Mouse (Mus musculus) cerebellum, postnatal 25 days (tissue): ENCODE results near the gene Elovl1.

Experiments
- DNase-seq, 2 experiments: peaks; one replicate each; pipeline ENCODE4 v3.0.0; 2021; ENCODE audit warnings: mixed read lengths in 2 of 2

The Elovl1 gene

DNA sequence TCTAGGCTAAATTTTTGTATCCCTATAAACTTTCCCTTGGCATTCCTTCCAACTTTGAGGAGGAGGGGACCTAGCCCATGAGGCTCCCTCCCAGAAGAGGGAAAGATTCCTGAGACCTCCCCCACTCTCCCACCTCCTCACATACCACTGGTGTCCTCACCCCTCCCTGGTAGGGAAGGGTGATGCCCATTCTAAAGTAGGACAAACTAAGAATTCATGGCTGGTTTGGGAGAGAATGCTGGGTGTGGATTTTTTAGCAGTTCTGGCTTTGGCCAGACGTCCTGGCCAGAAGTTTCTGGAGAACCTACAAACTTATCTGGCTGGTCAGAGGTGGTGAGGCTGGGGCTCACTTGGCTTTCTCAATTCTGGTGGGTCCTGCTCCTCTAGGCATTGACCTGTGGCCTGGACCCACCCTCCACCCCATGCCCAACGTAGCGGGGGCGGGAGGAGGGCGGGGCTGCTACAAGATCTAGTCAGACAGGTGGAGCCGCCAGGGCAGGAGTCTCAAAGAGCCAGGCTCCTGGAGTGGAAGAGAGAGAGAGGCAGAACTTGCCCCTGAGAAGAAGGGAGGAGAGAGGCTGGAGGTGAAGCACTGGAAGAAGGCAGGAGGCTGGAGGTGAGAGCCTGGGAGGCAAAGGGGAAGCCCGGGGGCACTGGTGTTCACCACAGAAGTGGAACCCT is 1.5 kb downstream of the Elovl1 start:
- no peak for DNase-seq

DNA sequence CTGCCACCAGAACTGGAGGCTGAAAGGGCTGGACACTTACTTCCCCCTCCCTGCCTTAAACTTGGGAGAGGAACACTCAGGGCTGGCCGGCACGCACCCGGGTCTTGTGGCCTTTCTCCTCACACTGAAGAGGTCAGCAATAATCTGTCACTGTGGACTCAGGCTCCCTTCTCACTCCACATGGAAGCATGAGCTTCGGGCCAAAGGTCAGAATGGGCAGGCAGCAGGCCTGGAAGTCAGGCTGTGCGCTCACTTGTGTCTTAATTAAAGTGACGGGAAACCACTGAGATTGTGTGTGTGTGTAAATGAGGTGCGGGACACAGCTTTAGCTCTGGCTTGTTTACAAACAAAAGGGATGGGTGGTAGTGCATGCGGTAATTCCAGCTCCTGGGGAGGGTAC is 4.4 kb downstream of the Elovl1 start:
- no peak for DNase-seq

GRCm38 (mm10) chr4:118436820-118437603 is 9.1 kb downstream of the Elovl1 start, which contains the start of gene Cdc20:
TSS of gene Cdc20 (minus strand) at chr4:118437352.
- DNase-seq = peak; percentile 82 to 86

DNA sequence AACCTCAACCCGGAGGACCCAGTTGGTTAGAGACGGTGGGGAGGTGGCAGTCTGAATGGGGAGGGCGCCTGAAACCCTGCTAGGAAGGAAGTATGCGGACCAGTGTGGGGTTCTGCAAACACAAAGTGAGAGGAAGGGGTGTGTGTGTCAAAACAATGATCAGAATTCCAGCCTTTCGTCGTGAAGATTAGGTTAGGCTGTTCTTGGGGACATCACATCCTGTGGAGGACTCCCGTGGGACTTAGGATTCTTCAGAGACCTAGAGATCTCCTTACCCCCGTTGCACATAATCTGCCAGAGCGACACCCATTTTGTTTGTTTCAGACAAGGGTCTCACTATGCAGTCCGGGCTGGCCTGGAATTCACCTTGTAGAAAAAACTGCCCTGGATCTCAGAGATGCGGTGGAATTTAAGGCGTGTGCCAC is 9.9 kb downstream of the Elovl1 start:
- DNase-seq = peak in 1 of 2 experiments; percentile 15

DNA sequence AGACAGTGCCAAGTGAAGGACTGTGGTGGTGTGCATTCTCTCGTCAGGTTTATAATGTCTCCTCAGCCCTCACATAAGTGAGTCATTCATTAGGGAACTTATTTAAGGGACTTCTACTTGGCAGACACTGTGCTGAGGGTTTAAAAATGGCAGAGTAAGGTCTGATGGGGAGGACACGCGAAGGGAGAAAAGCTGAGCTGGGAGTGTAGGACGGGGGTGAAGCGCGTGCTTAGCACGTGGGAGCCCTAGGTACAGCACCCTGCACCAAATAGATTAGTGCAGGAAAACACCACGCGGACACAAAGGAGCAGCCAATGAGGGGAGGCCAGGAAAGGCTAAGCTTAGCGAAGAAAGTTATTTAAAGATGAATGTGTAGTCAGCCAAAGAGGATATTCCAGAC is 17.2 kb downstream of the Elovl1 start:
- no peak for DNase-seq

GRCm38 (mm10) chr4:118445781-118446414 is 18.0 kb downstream of the Elovl1 start:
- peak; percentile 22 to 32 for DNase-seq

DNA sequence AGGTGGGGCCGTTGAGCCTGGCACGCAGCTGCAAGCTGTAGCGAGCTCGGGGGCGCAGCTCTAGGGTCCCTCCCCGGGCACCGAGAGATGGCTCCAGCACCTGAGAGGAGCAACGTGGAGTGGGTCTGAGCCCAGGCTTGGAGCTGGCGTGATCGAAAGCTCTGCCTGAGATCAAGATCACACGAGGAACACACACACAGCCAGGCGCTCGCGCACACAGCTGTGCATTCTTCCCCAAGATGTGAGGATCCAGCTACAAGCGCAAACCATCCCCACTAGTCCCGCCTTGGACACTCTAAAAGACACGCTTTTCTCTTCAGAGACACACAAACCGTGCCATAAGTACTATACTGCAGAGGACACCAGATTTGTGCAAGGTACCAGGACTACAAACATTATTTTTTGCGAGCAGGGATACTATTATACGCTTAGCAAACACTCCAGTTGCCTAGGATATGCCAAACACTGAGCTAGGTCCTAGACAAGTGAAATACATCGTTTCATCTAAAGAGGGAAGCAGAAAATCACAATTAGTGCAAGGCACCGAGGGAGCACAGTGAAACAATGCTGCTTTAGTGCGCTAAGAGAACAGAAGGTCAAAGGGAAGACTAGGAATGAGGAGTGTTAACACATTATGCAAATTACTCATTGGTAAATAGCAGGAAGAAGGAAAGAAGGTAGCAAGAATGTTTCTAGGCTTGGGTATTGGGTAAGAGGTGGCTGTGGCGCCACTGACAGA is 18.7 kb downstream of the Elovl1 start:
- DNase-seq = no peak

DNA sequence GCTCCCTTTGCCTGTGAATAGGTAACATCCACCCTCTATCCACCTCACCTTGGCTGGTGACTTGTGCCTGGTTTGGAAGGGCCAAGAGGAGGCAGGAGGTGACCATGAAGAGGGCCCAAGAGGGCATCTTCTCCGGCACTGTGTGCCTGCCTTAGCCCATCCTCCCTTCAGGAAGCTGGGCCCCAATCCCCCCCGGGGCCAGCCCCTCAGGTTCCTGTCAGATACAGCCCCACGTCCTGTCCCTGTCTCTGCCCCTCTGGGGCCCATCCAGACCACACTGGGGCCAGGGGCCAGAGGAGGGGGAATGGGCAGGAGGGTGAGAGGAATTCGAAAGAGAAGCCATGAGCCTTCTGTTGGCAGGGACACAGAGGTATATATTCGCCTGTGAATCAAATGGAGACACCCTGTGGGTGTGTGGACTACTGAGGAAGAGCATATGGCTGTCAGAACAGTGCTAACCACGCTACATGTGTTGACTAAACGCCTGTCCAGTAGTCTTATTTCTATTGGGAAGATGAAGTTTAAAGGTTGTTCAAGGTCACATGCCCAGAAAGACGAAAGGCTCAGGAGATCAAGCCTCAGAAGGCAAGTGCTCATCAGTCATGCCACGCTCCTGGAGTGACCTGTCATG is 29.6 kb downstream of the Elovl1 start, which contains the start of gene Mpl:
Gene Mpl, minus strand, starts transcription at position 169 of the 631 bp plus-strand sequence.
- no peak for DNase-seq

- no peak for DNase-seq
These were observed 37.1 kb downstream of the Elovl1 start for GRCm38 (mm10) chr4:118464956-118465355.

DNA sequence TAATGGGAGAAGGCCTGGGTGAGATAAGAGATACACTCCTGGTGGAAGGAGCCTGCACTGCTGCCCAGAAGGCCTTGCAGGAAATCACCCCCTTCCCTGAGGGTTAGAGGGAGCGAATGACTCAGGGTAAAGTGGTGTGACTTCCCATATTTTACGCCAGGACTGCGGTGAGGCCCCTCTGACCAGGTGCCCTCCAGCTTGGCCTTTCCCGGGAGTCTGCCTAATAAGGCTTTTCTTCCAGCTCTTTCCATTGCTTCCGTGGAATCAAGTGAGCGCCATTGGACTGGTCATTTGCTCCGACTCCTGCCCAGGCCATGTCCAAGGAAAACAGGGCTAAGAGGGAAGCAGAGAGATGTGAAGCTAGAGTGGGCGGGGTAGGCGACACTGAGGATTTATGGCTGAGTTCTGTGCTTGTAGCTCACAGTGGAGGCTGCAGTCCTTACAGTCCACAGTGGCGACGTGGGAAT is 37.8 kb downstream of the Elovl1 start:
- no peak for DNase-seq

DNA sequence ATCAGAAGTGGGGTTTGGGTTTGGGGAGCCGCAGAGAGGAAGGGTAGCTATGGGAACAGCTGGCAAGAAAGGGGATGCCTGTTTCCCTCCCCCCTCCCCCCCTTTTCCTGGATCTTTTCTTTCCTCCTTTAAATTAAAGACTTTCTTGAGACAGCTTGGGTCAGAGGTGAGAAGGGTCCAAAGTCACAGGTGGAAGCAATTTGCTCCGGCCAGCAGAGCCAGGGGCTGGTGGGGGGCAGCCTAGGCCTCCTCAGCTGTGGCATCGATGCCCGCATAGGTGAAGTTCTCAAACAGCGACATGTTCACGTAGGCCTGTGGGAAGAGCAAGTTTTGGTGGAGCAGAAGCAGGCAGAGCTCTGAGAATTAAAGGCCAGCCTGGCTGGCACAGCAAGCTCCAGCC is 43.4 kb downstream of the Elovl1 start:
- no peak for DNase-seq

GRCm38 (mm10) chr4:118472687-118473086 is 44.8 kb downstream of the Elovl1 start:
- DNase-seq = no peak

- DNase-seq = no peak
These were observed 49.1 kb downstream of the Elovl1 start for GRCm38 (mm10) chr4:118476773-118477530.
